Mouse (Mus musculus) heart, adult 2 months (tissue): ENCODE measurements at regions not wholly inside any gene's neighbourhood (a gene's known extent, or its start where the extent isn't known, plus 50 kb on each side); places are given as distances from the start of the nearest gene placed in this dataset.

ENCODE experiments used
- EP300 ChIP-seq: fragments of 200-500 bp; IDR thresholded peaks from 2 replicates; pipeline ENCODE4 v1.6.1; 2011; ENCODE audit warnings: low read depth, low read length, control low read depth; ENCODE audit not compliant: insufficient read depth
- POLR2A ChIP-seq: fragments of 200-500 bp; IDR thresholded peaks from 2 replicates; pipeline ENCODE4 v1.6.1; 2011; ENCODE audit warnings: mild to moderate bottlenecking, low read depth, low read length, control low read depth; ENCODE audit not compliant: insufficient read depth

GRCm38 (mm10) chr8:35159329-35159728, 606.3 kb upstream of the Gm19410 start:
- TF ChIP-seq POLR2A (no peak), EP300 (peak; percentile 80; the same call in 1 of the 2 replicates)
